In the genomic region with DNA sequence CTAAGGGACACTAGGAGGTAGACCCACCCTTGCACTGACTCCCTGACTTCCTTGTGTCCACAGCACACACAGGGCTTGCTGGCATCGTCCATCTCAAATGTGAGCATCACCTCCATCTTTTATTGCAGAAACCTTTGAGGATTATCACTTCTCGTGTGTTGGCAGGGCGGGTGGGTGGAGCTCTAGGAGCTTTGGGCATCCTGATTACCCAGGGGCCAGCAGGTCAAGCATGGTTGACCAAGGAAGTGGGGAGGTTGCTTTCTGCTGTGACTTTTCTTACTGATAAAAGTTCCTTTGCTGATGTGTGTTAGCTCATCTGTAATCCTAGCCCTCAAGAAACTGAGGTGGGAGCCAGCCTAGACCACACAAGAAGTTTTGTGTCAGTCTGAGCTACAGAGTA, we compare ENCODE assay signal across 18 mouse cellular contexts. TPM values are rescaled to one million over a fixed set of nuclear protein-coding genes. Genes with fewer than 3 reads are reported as not detected.
"Had no signal": no experiment of that assay in that cellular context is flagged by ENCODE, and none has a peak within 500 bp of the region (broad histone marks: within the 10 kb centered on the region; RNA-seq: fewer than 3 reads in every experiment).

No protein-coding gene starts in this region.

- H3K4me2 ChIP-seq: lung, embryonic 14.5 days; midbrain, embryonic 12.5 days; neural tube, embryonic 13.5 days; neural tube, embryonic 15.5 days had no signal

- H3K9me3 ChIP-seq: midbrain, embryonic 10.5 days; midbrain, embryonic 12.5 days; neural tube, embryonic 13.5 days; neural tube, embryonic 15.5 days had no signal

- H3K9ac ChIP-seq: liver, embryonic 14.5 days; lung, embryonic 14.5 days; midbrain, embryonic 12.5 days; neural tube, embryonic 13.5 days; neural tube, embryonic 15.5 days had no signal

- H3K27me3 ChIP-seq: midbrain, embryonic 12.5 days; neural tube, embryonic 13.5 days; neural tube, embryonic 15.5 days had no signal

- DNase-seq: lung, adult 18-20 months; lung, embryonic 14.5 days; lung, postnatal 10 days; lung, postnatal 4 days; midbrain, embryonic 14.5 days; right cerebral cortex, postnatal 14 days; thymus, adult 18-20 months; thymus, postnatal 14 days; thymus, postnatal 36 days had no signal

- H3K27ac ChIP-seq: liver, embryonic 14.5 days; midbrain, embryonic 10.5 days; midbrain, embryonic 12.5 days; neural tube, embryonic 13.5 days; neural tube, embryonic 15.5 days had no signal

- ATAC-seq: midbrain, embryonic 16.5 days had no signal

- H3K4me3 ChIP-seq: midbrain, embryonic 10.5 days; midbrain, embryonic 12.5 days; myocyte; neural tube, embryonic 13.5 days; neural tube, embryonic 15.5 days had no signal

RNA-seq across cellular contexts. Expression of a gene that starts 29.7 kb away (rescaled TPM):
- total RNA-seq: megakaryocyte, adult 5-6 weeks; megakaryocyte-erythroid progenitor cell, adult 5-6 weeks had no signal
